Mouse (Mus musculus): Measurements from ENCODE around the gene Slc10a7. TPM values are rescaled to one million over a fixed set of nuclear protein-coding genes. Genes with fewer than 3 reads are reported as not detected.

The Slc10a7 gene
- polyA plus RNA-seq, 1 experiment from 2014 or later = 14.2 TPM

DNA sequence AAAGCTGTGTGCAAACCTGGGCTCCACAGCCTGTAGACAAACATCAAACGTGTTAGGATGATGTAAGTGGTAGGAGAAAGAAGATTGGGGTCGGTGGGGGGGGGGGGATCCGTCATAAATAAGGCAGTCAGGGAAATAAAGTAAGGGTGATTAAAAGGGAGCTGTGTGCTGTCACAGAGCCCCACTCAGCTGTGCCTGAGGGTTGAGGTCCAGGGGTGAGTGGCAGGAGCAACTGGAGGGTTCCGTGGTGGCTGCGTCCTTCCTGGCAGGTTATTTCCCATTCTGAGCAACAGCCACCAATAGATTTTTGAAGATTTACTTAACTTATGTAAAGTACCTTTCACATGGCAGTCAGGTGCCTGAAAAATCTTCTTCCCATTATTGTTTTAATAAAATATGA lies 133.2 kb downstream of the Slc10a7 start:
- in situ Hi-C loops (cut with MboI; ENCODE audit: low pct_unique_long_range_greater_than_20kb) = no loop called here
- ATAC-seq (no peak), DNase-seq (ENCODE audit: low read depth, low spot score) (no peak)
- ChIA-PET CTCF (interaction anchor here (0.8 to 2.6 kb wide), 2 partner anchors 9 to 17 kb away, joined by 3 to 7 read pairs; no protein-coding TSS in a partner anchor), POLR2A (no interaction called here)
- no peaks in the 10 kb centered on the region for H3K27me3 ChIP-seq
- TF ChIP-seq CTCF (IDR thresholded peaks at IDR 0.05) = no peak

DNA sequence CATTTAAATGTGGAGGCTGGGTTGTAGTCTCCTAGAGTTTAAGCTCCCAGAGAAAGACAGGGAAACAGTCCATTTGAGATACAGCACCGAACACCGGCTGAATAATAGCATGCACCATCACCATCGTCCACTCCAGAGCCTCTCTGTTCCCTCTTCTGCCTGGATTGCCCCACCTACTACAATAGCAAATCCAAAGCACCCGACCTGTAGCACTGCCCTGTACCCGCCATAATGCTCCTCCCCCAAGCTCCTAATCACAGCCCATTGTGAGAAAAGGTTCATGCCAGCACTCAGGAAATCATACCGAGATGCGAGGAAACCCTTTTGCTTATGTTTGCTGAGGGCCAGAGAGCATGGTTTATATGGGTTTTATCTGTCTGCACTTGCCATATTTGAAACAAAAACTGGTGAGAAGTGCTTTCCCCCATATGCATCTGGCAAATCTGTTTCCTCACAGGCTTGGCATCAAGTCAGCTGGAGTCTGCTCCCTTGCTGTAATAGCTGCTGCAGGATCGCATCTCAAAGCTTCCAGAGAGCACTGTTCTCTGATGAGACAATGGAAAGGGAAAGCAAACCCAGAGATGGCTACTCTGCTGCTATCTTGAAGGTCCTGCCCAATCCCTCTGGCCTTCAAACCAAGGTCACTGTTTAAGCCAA lies 138.0 kb downstream of the Slc10a7 start:
- no peak for TF ChIP-seq CTCF (IDR thresholded peaks at IDR 0.05)
- in situ Hi-C loops (cut with MboI; ENCODE audit: low pct_unique_long_range_greater_than_20kb) = loop anchor here (5.0 kb wide), 1 partner anchor 405 kb away; no protein-coding TSS in a partner anchor
- no peak for DNase-seq (ENCODE audit: low read depth, low spot score)
- no peak for ATAC-seq
- H3K27me3 ChIP-seq = no peaks in the 10 kb centered on the region
- ChIA-PET CTCF (interaction anchor here (1.1 to 1.5 kb wide), 3 partner anchors 9 to 585 kb away, joined by 4 read pairs; no protein-coding TSS in a partner anchor), POLR2A (no interaction called here)

GRCm38 (mm10) chr8:78647846-78648245 lies 138.7 kb downstream of the Slc10a7 start:
- in situ Hi-C loops (cut with MboI; ENCODE audit: low pct_unique_long_range_greater_than_20kb) = loop anchor here (5.0 kb wide), 1 partner anchor 406 kb away; no protein-coding TSS in a partner anchor
- no peak for ATAC-seq
- CTCF ChIA-PET = interaction anchor here (1.5 to 1.8 kb wide), 2 partner anchors 63 to 252 kb away, joined by 4 to 5 read pairs; no protein-coding TSS in a partner anchor
- TF ChIP-seq CTCF (IDR thresholded peaks at IDR 0.05) = no peak
- DNase-seq (ENCODE audit: low read depth, low spot score) = no peak
- H3K27me3 ChIP-seq = no peaks in the 10 kb centered on the region
- POLR2A ChIA-PET = no interaction called here

GRCm38 (mm10) chr8:78648918-78649317 lies 139.8 kb downstream of the Slc10a7 start:
- ATAC-seq = peak; percentile 47
- in situ Hi-C loops (cut with MboI; ENCODE audit: low pct_unique_long_range_greater_than_20kb) = loop anchor here (5.0 kb wide), 1 partner anchor 407 kb away; no protein-coding TSS in a partner anchor
- no peaks in the 10 kb centered on the region for H3K27me3 ChIP-seq
- CTCF ChIA-PET = interaction anchor here (1.8 kb wide), 1 partner anchor 64 kb away, joined by 5 read pairs; no protein-coding TSS in a partner anchor
- POLR2A ChIA-PET = no interaction called here
- peak; percentile 87 for TF ChIP-seq CTCF (IDR thresholded peaks at IDR 0.05)
- DNase-seq (ENCODE audit: low read depth, low spot score) = peak; percentile 46

GRCm38 (mm10) chr8:78651670-78652069 lies 142.5 kb downstream of the Slc10a7 start:
- no peak for ATAC-seq
- in situ Hi-C loops (cut with MboI; ENCODE audit: low pct_unique_long_range_greater_than_20kb) = loop anchor here (10.0 kb wide), 3 partner anchors 173 to 587 kb away; partner anchors contain the start of gene Lsm6

GRCm38 (mm10) chr8:78655351-78656045 lies 146.4 kb downstream of the Slc10a7 start:
- CTCF ChIA-PET = interaction anchor here (1.1 to 2.3 kb wide), 2 partner anchors 10 to 14 kb away, joined by 3 to 7 read pairs; no protein-coding TSS in a partner anchor
- DNase-seq (ENCODE audit: low read depth, low spot score) (no peak), ATAC-seq (no peak)
- TF ChIP-seq CTCF (IDR thresholded peaks at IDR 0.05) = no peak
- in situ Hi-C loops (cut with MboI; ENCODE audit: low pct_unique_long_range_greater_than_20kb) = loop anchor here (10.0 kb wide), 3 partner anchors 169 to 591 kb away; partner anchors contain the start of gene Lsm6
- no peaks in the 10 kb centered on the region for H3K27me3 ChIP-seq
- POLR2A ChIA-PET = interaction anchor here (0.5 kb wide), 1 partner anchor 823 kb away, joined by 5 read pairs; no protein-coding TSS in a partner anchor

More at GRCm38 (mm10) chr8:78651670-78652069, 142.5 kb downstream of the Slc10a7 start:
- DNase-seq (ENCODE audit: low read depth, low spot score) = no peak
- POLR2A ChIA-PET = no interaction called here
- TF ChIP-seq CTCF (IDR thresholded peaks at IDR 0.05) = peak; percentile 31
- H3K27me3 ChIP-seq = no peaks in the 10 kb centered on the region
- CTCF ChIA-PET = interaction anchor here (1.1 to 2.1 kb wide), 5 partner anchors 9 to 413 kb away, joined by 3 to 7 read pairs (median 4); no protein-coding TSS in a partner anchor

- H3K27me3 ChIP-seq = no peaks in the 10 kb centered on the region
- ChIA-PET POLR2A (no interaction called here), CTCF (interaction anchor here (1.0 to 2.3 kb wide), 2 partner anchors 10 to 13 kb away, joined by 4 to 7 read pairs; no protein-coding TSS in a partner anchor)
- in situ Hi-C loops (cut with MboI; ENCODE audit: low pct_unique_long_range_greater_than_20kb) = loop anchor here (10.0 kb wide), 3 partner anchors 168 to 592 kb away; partner anchors contain the start of gene Lsm6
- TF ChIP-seq CTCF (IDR thresholded peaks at IDR 0.05) = no peak
- ATAC-seq = peak; percentile 90
- DNase-seq (ENCODE audit: low read depth, low spot score) = peak; percentile 41
These were observed 147.7 kb downstream of the Slc10a7 start for GRCm38 (mm10) chr8:78656700-78657370.

GRCm38 (mm10) chr8:78658172-78658571 lies 149.0 kb downstream of the Slc10a7 start:
- DNase-seq (ENCODE audit: low read depth, low spot score) = no peak
- POLR2A ChIA-PET = no interaction called here
- in situ Hi-C loops (cut with MboI; ENCODE audit: low pct_unique_long_range_greater_than_20kb) = loop anchor here (10.0 kb wide), 3 partner anchors 167 to 593 kb away; partner anchors contain the start of gene Lsm6

DNA sequence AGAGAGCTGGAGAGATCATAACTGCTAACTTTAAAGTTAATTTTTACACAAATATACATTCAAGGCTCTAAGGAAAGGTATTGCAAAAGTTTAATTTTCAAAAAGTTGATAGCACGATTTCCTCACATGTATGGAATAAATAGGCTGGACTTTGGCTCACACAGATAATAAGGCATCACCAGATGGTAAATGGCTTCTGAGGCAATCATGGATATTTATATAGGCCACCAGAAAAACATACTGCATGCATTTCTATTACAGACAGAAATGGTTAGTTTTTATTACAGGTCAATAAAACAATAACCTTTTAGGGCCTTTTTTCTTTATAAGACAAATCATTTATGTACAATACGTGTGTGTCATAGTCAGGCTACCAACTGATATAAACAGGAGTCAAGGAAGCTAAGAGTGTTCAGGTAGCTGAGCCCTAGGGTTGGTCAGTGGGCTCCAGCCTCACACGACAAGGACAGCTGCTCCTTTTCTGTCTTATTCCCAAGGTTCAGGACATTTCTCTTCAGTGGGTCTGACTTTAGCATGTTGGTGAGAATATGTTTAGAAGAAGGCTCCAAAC lies 150.6 kb downstream of the Slc10a7 start:
- H3K27me3 ChIP-seq = no peaks in the 10 kb centered on the region
- ChIA-PET CTCF (interaction anchor here (2.0 to 2.2 kb wide), 2 partner anchors 9 to 16 kb away, joined by 5 read pairs; no protein-coding TSS in a partner anchor), POLR2A (no interaction called here)
- DNase-seq (ENCODE audit: low read depth, low spot score) = no peak
- ATAC-seq = no peak
- in situ Hi-C loops (cut with MboI; ENCODE audit: low pct_unique_long_range_greater_than_20kb) = loop anchor here (10.0 kb wide), 3 partner anchors 165 to 595 kb away; partner anchors contain the start of gene Lsm6
- no peak for TF ChIP-seq CTCF (IDR thresholded peaks at IDR 0.05)

More at GRCm38 (mm10) chr8:78658172-78658571, 149.0 kb downstream of the Slc10a7 start:
- no peak for TF ChIP-seq CTCF (IDR thresholded peaks at IDR 0.05)
- CTCF ChIA-PET = no interaction called here
- ATAC-seq = no peak
- no peaks in the 10 kb centered on the region for H3K27me3 ChIP-seq

All from Patski (cell line).